Mouse (Mus musculus) cerebellum, adult 8-10 months (tissue): Measurements from ENCODE around the gene Inka2.

Source experiments
- DNase-seq: peaks from one replicate; pipeline ENCODE4 v3.0.0; 2022

The Inka2 gene

GRCm38 (mm10) chr3:105733538-105733937, 29.1 kb downstream of the Inka2 start:
- DNase-seq: no peak

DNA sequence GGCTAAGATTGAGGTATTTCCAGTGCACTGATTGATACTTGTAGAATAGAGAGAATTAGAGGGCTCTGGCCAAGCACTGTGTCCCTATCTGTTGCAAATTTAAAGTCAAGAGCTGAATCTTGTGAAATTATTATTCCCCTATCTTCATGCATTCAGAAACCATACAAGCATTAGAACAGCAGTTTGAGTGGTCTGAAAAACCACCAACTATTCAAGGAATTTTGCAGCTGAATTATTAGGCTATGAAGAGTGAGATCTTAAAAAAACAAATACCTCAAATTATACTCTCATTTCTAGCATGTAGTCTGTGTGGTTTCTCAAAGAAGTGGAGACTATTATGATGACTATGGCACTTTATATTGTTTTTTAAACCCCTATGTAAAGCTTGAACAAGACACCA, 30.9 kb downstream of the Inka2 start:
- no peak for DNase-seq

GRCm38 (mm10) chr3:105736148-105736547, 31.7 kb downstream of the Inka2 start:
- DNase-seq: no peak

- DNase-seq: no peak
Observed at GRCm38 (mm10) chr3:105737070-105737469, 32.7 kb downstream of the Inka2 start.

DNA sequence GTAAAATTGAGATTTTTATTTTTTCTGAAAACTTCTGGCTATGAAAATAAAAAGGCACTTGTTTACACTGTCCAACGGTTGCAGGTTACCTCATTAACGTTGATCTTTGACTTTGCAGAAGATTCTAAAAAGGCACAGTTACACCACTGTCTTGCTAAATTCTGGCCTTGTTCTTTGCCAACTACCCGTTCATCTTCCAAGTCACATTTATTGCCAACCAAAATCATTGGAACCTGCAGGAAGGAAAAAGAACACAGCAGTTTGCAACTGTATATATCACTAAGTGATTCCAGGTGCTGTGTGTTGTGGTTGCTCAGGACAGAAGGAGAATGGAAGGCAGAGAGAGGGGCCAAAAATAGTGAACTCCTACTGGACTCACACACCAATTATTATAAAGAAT, 33.3 kb downstream of the Inka2 start:
- no peak for DNase-seq

DNA sequence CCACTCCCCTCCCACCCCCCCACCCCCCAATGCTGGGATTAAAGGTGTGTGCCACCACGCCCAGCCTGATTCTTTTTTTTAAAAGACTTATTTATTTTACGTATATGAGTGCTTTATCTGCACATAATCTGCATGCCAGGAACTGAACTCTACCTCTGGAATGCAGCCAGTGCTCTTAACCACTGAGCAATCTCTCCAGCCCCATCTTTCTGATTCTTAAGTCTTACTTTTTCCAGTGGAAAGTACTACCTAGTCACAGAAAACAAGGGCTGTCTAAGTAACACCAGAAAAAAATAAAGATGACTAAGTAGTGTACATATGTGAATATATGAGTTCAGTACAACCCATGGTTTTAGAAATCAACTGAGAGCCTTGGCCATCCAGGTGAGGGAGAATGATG, 42.1 kb downstream of the Inka2 start:
- no peak for DNase-seq

DNA sequence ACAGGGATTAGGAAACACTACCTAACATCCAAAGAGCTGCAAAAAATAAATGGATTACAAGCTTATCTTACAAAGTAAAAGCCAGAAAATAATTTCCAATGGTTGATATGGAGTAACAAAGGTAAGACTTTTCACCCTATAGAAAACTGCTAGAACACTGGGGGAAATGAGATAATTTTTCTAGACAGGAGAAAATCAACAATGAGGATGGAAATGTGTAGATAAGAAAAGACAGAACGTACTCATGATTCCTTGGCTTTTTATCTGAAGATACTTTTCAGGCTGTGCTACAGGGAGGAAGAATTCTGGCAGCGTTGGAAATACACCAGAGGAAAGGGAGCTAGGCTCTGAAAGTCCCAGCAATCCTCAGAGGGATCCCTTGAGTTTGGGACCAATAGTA, 46.4 kb downstream of the Inka2 start:
- DNase-seq: no peak

- no peak for DNase-seq
Observed at GRCm38 (mm10) chr3:105754184-105754583, 49.8 kb downstream of the Inka2 start.

GRCm38 (mm10) chr3:105755123-105755522, 50.7 kb downstream of the Inka2 start:
- DNase-seq: no peak

GRCm38 (mm10) chr3:105756505-105756904, 52.1 kb downstream of the Inka2 start:
- DNase-seq: no peak

- no peak for DNase-seq
Observed at GRCm38 (mm10) chr3:105757323-105758083, 53.1 kb downstream of the Inka2 start.

- no peak for DNase-seq
Observed at GRCm38 (mm10) chr3:105758098-105758497, 53.7 kb downstream of the Inka2 start.

GRCm38 (mm10) chr3:105758658-105759057, 54.3 kb downstream of the Inka2 start:
- no peak for DNase-seq

DNA sequence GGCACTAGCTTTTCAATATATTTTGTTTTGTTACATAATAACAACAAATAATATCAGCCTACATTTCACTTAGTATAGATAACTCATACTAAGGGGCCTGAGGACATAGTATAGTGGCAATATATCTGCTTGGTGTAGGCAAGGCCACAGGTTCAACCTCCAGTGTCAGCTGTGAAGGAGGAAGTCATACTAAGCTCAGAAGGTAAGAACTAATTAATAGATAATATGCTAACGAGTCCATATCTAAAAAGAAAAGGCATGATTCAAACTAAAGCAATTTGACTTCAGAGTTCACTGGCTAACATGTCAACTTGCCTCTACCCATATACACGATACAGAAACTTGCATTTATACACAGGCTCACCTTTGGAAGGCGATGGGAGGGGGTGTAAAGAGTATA, 55.7 kb downstream of the Inka2 start:
- DNase-seq: no peak

- no peak for DNase-seq
Observed at GRCm38 (mm10) chr3:105763132-105763851, 58.9 kb downstream of the Inka2 start.

DNA sequence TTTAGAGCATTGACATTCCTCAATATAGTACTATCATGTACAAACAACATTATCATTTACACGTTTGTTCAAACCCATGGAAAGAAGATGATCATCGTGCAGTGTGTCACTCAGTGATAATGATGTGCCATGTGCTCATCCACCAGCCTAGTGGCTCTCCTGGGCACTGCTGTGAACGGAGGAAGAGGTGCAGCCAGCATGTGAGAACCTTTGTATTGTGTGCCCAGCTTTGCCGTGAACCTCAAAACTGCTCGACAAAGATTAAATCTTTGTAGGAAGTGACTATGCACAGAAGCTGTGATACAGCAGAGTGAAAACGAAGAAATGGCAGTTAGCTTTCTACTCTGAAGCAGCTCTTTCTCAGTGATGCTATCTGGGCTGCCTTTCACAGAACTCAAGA, 64.1 kb downstream of the Inka2 start:
- no peak for DNase-seq

DNA sequence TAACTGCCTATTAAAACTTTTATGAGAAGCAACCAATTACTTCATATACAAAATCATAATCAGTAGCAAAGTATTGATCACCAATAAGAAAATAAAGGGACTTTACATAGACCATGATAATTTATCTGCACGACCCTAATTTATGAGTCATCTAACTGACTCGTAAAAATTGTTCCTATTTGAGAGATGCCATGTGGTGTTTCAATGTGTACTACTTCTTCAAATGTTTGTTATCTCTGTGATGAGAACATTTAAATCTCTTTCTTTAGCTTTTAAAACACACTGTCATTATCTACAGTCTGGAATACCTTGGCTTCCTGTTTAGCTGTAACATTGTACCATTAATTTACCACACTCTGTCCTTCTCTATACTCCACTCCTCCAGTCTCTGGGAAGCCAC, 65.0 kb downstream of the Inka2 start:
- no peak for DNase-seq
